Mouse (Mus musculus) erythroblast, embryonic 14.5 days (primary cell): Measurements from ENCODE around the gene Itgb3.

Source experiments
- GATA1 ChIP-seq: IDR thresholded peaks from 2 replicates; pipeline ENCODE4 v1.6.1; 2012; ENCODE audit warnings: low read length, inconsistent platforms, mixed read lengths
- TAL1 ChIP-seq: IDR thresholded peaks from 3 replicates; pipeline ENCODE4 v1.6.1; 2012; ENCODE audit warnings: low read length, inconsistent platforms, mixed read lengths

DNA sequence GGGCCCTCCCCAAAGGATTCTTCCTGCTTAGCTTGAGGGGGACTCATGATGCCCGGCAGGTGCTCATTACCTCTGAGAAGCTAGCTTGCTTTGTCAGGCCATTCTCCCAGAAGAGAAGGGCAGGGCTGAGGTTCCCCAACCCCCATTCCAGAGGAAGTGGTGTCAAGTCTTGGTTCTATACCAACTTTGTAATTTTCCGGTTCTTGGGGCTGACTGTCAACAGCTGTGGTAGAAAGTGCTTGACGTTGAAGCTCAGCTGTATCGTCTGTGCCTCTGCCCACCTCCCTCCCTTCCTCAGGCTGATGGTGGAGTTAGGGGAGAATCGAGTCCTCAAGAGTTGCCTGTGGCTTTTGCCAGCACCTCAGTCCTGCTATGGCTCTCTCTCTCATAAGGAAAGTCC lies 59.6 kb downstream of the Itgb3 start:
- TF ChIP-seq TAL1 (no peak), GATA1 (no peak)
